Mouse (Mus musculus) R1 (cell line): ENCODE results near the gene Med14.

Experiments used
- DNase-seq: peaks from one replicate; pipeline ENCODE4 v3.0.0-alpha.2; 2018; ENCODE audit warnings: low read depth, low spot score

Gene Med14

DNA sequence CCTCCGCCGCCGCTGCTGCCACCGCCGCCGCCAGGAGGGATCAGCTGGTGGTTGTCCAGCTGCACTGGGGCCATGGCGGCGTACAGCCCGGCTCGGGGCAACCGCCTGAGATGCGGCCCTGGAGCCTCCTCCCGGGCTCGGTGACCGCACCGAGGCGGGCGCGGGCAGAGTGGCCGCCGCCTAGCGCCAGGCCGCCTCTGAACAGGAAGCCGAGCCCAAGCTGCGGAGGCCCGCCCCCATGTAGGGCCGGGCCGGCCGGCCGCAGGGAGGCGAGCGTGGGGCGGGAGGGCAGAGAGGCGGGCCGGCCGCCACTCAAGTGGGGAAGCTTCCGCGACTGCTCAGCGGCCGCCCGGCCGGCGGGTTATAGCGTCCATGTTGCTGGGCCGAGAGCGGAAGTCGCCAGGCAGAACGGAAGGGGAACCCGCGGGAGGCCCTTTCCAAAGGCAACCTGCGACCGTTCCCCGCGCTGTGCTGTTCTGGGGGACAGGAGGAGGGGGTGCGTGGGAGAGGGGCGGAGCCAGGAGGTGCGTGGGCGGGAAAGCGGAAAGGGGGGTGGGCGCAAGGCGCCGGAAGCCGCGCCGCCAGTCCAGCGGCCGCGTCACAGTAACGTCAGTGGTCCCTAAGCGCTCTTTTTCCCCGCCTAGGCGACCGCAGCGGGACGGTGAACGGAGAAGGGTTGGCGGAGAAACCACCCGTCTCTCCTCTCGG lies at the start of gene Med14:
TSS of gene Med14 (minus strand) at position 448 of the 708 bp plus-strand sequence.
- DNase-seq, result peak; percentile 86

DNA sequence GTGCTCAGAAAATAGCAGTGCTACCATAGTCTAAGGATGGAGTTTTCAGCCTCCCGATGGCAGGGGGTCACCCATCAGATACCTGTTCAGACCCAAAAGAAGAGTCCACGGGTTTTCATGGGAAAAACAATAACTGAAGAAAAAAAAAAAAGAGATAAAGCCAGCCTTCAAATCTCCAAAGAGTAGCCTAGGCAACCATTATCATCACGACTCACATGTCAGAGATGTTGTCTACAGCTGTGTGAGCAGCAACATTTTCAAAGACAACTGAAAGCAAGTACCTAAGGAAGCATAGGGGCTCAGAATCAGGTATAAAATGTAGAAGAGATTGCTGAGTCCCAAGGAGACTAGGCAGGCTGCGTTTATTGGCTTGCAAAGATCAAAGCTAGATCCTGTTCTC lies 38.7 kb upstream of the Med14 start:
- no peak for DNase-seq

DNA sequence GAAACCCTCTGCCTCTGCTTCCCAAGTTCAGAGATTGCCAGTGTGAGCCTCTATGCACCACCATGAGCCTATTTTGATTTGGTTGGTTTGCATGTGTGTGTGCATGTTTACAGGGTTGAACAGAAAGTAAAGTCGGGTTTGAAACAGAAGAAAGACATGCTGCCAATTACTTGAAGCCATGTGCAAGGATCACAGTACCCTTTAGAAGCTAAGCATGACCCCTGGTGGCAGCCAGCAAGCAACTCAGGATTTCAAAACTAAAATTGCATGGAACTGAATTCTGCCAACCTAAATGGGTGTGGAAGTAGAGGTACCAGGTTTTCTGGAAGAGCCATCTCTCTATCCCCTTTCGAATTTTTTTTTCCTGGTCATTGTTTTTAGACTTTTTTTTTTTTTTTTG lies 33.0 kb upstream of the Med14 start:
- peak; percentile 8 for DNase-seq

DNA sequence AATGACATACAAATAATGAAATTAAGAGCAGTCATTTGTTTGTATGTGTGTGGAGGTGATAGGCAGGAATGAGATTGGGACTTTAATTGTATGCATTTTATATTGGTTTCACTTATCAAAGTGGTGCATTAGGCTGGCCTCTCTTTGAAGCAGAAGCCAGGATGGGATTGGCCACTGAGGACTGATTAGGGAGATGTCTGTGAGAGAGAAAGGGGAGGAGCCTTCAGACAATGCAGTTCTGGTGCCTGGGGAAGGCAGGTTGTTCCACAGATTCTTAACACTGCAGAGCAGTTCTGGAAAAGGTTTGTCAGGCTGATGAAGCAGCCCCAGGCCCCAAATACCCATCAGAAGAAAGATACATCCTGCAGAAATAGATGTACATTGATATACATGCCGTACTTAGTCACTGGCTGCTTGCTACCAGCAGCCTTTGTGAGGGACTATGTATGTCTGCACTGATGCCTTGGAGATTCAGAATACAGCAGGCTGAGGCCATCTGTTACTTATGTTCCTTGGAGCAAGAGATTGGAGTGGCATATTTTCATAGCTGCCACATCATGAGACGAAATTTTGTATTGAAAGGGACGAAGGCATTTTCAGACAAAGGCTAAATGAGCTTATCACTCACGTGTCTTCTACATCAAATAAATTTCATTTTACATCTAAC lies 29.9 kb upstream of the Med14 start:
- DNase-seq, result no peak

DNA sequence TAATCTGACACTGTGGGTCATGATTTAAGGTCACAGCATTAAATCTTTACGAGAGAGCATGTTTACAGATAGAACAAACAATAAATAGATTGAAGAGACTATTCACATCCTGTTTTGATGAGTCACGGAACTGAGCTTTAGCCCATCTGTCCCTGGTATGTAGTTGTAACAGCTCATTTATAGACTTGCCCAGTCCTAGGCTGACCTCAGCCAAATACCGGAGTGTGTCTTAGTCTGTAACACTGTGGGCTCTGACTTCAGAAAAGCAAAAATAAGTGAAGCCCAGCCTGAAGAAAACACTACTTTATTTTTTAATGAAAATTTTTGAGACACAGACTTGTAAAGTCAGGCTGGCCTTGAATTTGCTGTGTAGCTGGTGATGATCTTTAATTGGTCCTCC lies 11.4 kb upstream of the Med14 start:
- DNase-seq, result no peak

DNA sequence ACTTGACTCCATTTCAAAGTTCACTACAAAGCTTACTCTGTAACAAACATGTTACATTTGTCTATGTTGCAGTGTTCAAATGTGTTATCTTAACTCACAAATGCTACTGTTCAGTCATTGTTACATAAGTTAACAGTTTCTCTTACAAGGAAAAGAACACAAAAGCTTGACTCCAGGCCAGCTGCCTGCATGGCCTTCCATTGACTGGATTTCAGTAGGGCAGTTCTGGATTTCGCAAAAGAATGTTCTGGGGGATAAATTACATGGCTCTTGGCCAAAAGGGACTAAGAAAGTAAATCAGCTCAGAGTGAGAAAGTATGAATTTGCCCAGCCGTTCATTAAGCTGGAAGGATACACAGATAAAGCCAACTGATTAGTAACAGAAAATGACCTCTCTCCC lies 9.7 kb upstream of the Med14 start:
- no peak for DNase-seq

DNA sequence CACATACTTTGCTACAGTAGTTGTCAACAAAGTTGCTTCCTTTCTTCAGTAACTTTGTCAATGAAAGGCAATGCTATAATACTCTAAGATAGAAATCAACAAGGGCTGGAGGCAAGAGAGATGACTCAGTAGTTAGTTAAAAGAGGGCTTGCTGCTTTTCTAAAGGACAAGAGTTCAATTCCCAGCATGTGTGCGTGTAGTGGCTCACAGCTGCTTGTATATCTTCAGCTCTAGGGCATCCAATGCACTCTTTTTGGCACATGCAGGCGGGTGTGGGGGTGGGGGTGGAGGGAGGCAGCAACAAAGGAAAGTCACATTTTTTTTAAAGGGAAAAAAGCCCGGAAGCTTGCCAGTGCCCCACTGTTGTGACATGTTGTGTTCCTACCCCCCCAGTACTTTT lies 6.7 kb upstream of the Med14 start:
- peak; percentile 91 for DNase-seq

DNA sequence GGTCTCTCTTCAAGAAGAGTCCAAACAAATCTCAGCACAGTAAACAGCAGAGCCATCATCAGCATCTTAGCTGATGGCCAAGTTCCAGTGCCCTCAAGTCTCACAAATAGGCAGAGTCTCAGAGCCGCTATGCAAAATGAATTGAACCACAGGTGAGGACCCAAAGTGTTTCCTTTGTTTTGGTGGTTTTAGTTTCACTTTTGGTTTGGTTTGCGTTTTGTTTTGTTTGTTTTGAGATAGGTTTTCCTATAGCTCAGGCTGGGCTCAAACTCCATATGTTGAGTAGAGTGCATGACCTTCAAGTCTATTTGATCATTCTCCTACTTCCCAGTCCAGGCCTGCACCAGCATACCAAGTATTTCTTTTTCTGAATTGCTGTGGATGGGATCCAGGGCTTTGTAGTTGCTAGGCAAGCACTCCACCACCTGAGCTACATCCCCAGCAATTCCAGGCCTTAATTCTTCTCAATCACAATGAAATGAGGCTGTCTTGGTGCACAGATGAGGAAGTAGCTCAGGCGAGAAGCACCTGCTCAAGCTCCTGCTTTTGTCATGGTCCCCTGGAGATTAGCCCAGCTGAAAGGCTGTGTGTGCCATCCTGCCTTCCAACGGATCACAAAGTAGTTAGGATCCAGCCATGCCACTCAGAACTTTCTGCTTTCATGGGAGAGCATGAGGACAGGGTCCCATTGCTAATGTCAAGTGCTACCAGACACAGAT lies 5.1 kb upstream of the Med14 start:
- DNase-seq, result peak; percentile 35

DNA sequence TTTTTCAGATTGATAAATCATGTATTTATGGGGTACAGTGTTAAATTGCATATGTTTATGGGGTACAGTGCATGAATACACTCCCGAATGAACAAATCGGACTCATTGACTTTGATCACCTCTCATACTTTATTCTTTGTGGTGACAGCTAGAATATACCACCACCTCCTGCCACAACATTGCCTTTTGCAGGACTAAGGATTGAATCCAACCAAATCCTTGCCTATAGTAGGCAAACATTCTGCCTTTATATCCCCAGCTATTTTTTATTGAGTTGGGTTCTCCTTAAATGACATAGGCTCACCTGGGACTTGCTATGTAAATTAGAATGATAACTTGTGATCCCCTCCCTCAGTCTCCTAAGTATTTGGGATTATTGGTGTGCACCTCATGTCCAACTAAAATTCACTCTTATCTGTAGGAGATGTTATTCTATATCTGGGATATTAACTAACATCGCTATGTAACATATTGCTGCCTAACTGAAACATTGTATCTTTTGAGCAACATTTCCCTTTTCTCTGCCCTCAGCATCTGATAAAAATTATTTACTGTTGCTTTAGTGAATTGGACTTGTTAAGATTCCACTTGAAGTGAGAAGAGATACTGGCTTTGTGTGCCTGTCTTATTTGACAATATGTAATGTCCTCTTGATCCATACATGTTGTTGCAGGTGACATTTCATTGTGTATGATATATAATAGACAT lies 1.4 kb upstream of the Med14 start:
- no peak for DNase-seq

DNA sequence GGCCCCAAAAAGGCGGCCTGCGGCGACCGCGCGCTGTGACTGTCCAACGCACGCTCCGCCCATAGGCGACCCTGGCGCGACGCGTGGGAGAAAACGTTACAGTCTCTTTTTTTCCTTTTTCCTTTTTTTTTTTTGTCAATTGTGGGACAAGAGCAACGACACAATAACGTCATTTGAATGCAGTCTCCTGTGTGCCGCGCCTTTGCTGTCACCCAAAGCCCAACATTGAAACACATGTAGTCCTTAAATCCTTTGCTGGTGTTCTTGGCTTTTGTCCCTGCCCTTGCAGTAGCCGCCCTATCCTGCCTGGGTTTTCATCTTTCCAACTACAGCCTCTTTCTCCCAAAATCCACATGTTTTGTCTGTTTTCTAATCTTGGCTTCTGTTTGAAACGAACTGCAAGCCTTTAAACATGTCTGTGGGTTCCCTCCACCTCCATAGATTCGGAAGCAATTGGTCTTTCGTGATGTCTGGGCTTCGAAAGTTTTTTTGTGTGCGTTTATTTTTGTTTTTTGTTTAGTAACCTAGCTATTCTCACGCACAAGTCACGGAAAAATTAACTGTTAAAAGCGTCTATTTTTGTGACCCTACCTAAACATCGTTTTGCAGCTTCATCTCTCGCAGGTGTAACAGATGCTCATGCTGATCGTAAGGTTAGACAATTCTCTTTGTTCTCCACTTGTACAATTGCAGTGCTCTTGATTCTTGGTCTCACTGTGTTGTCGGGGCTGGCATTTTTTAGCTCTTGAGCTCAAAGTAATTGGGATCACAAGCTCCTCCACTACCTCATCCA lies 657 bp upstream of the Med14 start:
- peak; percentile 22 for DNase-seq

DNA sequence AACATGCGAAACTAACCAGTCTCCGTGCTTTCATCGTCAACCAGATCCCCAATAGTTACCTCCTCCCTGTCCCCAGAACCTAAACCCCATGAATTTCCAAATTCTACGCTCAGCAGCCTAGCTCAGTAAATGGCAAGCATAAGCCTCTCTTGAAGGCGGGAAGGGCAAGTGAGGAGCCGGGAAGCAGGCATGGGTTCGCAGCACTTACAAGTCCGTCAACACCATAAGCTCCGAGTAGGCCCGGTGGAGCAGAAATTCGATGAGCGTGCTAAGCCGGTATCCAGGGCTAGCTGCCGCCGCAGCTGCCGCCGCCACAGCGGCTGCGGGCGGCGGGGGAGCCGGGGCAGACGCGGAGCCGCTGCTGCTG lies 631 bp downstream of the Med14 start:
- DNase-seq, result peak; percentile 23

DNA sequence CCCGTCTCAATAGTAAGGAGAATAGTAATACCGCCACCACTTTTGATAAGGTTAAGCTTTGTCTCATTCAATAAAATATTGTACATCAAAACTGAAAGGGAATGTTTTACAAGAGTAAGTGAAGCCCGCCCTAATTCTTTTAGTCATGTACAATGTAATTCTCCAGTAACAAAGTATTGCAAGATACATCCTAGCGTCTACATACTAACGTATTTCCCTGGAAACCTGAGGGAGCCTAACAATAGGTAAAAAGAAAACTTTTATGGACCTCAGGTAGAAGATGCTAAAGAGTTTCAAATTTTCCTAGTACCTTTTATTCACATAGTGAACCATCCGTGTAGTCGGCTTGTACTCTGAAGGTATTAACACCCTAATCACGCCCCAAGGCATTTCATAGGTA lies 1.4 kb downstream of the Med14 start:
- no peak for DNase-seq

DNA sequence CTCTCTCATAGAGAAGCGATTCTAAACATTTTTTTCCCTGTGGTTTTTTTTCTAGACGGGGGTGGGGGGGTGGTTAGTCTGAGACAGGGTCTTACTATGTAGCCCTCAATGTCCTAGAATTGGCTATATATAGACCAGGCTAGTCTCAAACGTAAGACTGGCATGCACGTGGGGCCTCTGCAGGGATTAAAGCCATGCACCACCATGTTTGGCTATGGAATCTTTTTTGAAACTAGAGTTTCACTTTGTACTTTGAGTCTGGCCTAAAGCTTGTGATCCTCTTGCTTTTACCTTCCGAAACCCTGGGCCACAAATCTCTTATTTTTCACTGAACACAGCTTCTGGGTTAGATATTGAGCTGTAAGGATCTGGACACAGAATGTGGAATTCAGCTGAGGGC lies 2.2 kb downstream of the Med14 start:
- no peak for DNase-seq

DNA sequence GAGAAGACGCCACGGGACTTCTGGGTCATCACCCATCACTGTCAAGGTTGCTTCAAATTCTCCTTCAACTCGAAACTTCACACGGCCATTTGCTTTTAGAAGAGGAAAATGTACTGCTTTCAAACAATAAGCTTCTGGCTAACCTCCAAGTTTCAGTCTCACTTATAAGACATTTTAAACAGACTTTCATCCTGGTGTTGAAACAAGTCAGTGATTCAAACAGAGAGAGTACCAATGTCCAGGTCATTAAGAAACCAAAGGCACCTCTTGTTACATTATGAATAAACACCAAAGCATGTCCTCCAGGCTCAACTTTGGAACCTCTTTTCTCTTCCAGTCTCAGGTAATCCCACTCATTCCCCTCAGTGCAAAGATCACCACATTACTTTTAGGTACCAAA lies 14.0 kb downstream of the Med14 start:
- no peak for DNase-seq

DNA sequence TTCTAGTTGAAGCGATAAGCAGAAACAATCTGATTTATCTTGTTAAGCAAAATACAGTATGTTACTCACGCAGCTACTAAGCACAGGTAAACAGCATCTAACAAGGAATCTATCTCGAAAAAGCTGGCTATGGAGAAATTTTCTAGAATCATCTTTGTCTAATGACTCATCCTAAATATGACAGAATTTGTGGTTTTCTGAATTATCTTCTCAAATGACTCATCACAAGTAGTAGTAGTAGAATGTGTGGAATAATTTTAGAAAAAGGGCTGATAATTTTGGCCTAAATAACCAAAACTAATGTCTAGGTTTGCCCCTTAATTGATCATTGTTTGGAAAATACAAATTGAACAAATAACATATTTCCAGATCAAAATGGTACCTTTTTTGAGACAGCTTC lies 15.1 kb downstream of the Med14 start:
- no peak for DNase-seq

DNA sequence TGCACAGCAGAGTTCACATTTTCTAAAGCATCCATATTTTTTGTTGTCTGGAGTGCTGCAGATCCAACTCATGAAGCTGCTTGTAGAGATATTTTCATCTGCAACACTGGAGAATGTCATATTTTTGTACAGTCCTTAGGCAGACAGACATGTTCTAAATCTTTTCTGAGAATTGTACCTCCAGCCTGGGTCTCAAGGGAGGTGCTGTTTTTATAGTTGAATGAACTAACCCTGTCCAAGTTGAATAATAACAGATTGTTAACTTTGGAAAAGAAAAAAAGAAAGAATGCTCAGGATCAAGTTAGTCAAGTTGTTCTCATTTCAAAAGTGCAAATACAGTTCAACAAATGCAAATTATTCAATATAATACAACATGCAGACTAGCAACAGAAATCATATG lies 21.5 kb downstream of the Med14 start:
- DNase-seq, result no peak

DNA sequence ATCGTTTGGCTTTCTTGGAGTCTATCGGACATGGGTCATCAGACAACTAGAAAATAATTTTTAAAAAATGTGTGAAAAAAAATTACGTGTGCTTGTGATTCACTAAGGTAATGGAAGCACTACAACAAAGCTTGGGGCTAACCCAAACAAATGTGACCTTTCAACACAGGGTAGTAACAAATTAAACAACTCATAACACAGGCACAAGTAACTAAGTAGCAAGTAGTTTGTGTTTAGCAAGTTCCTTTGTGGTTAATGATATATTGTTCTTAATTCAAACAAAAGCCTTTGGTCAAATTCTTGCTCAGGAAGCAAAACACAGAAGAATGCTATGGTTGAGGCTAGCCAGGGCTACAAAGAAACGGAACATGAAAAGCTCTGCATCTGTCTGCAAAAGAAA lies 45.8 kb downstream of the Med14 start:
- DNase-seq, result no peak

DNA sequence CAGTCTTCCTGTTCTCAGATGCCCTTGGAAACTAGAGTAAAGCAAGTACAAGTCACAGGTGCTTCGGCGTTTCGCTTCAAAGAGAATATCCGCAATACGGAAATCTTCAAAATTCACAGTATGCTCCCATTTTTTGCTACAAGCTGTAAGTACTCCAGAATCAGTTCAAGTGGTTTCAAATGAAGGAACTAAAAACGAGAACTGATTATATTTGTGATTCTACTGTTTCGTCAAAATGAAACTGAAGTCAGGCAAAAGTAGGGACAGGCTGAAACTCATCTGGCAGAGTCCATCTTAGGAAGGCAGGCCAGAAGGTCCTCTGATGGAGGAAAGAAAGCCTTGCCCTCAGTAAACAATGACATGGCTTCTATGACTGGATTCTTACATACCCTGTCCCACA lies 48.1 kb downstream of the Med14 start:
- DNase-seq, result no peak

DNA sequence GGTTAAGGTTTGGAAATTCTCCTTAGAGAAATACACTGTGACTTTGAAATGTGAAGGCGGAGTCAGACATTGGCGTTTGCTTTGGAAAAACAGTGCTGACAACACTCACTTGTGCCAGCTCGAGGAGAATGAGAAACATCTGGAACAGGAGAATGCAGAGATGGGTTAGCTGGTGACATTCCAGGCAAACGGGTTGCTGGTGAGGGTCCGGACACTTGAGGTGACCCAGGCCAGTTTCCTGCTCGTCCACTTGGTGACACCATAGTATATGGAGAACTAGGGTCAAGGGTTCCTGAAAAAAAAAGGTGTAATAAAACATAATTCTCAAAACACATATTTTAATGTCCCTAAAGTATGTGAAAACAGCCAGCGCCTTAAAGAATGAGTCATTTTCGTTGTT lies 75.0 kb downstream of the Med14 start:
- no peak for DNase-seq

DNA sequence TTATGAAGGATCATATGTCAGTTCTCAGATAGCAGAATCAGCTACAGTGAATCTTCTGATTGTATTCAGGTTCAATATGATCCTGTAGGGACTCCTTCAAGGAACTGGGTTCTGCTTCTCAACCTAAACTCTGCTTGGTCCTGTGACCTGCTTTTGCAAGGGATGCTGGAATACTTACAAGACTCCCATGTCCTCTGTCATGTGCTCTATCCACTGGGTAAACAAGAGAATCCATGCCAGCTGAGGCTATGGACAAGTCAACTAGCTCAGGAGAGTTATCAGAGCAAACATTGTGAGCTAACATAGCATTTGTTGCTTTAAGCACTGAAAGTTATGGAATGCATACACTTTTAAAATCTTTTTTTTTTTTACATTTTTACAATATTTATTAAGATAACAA lies 75.8 kb downstream of the Med14 start:
- no peak for DNase-seq

DNA sequence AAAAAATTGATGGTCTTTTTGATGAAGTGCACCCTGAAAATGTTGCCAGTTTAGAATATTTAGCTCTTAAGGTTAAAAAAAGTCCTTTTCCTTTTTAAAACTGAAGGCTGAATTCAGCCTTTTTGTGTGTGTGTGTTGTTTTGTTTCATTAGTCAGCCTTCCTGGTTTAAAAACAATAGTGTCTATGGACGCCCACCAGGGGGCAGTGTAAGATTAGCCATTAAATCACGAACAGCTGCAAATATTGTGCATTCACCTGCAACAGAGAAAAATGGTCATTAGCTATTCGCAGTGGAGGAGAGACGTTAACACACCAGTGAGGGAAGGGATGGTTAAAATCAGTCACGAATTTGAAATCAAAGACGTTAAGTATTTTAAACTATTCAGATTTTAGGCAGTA lies 84.5 kb downstream of the Med14 start:
- peak; percentile 51 for DNase-seq
